Mouse (Mus musculus): ENCODE measurements around the gene Gfy. TPM values are rescaled to one million over a fixed set of nuclear protein-coding genes. Genes with fewer than 3 reads are reported as not detected.

Gene Gfy
- polyA plus RNA-seq, 1 experiment, result not detected

DNA sequence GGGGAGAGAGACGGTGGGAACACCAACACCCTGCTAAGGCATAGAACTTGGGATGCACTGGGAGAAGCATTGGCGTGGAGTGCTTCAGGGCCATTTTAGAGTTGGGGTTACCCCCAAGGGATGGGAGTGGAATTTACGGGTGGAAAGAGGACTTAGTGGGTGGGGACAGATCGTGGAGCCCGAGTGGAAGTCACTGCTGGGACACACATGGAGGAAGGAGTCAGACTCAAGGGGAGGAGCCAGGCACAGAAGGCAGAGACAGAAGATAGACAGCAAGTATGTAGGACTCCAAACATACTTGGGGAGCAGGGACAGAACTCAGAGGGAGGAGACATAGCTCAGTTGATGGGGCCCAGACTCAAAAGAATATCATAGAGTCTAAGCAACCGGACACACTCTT lies 16.8 kb downstream of the Gfy start:
- no peak for DNase-seq
- Histone ChIP-seq H3K27me3 (replicated peaks; ENCODE audit: control insufficient read depth, insufficient read depth, low read length) (no peaks in the 10 kb centered on the region), H3K36me3 (ENCODE audit: control insufficient read depth, insufficient read depth, low read length) (no peaks in the 10 kb centered on the region), H3K4me3 (ENCODE audit: insufficient read depth, low read depth, low read length) (no peak overlapping the region), H3K27ac (ENCODE audit: insufficient read depth, low read depth, low read length) (no peak overlapping the region), H3K4me1 (ENCODE audit: control insufficient read depth, insufficient read depth, low read length) (no peaks in the 10 kb centered on the region; the same call in 1 of the 2 replicates)
- TF ChIP-seq POLR2A (IDR thresholded peaks at IDR 0.05; ENCODE audit: low read depth, low read length) (no peak), CTCF (conservative IDR thresholded peaks at IDR 0.05; ENCODE audit: insufficient read depth, insufficient read length, low read depth, low read length) (no peak)
- WGBS, result 25% methylated on average over 6 of the region's 6 CpGs

DNA sequence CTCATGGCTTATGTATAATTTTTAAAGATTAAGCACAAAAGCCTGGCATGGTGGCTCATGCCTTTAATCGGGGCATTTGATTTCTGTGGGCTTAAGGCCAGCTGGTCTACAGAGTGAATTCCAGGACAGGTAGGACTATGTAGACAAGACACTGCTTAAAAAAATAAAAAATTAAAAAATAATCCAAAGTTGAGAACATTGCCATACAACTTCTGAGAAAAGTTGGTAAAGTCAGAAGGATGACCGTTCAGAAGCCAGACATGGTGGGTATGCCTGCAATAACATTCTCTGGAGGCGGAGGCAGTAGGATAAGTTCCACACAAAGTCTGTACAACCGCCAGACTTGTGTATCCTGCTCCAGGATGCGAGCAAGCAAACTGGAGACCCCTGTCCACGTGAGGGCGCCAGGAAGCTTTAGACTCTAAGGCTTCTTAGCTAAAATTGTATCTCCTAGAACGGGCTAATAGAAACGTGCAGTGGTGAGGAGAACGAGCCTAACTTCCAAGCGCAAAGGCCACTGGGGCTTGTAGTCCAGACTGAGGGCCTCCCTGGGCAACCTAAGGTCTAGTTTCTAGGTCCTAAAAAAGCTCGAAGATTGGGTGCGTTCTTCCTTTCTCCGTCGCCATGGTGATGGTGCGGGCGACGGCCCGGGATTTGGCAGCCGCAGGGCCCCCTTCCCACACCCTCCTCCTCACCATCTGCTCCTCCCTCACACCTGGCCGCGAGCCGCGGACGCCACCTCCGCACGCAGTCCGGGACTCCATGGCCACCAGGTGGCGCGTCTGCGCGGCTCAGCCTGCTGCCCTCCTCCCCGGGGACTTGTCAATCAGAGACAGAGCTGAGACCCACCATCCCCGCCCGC lies 17.5 kb downstream of the Gfy start:
- Histone ChIP-seq H3K27me3 (replicated peaks; ENCODE audit: control insufficient read depth, insufficient read depth, low read length) (no peaks in the 10 kb centered on the region), H3K36me3 (ENCODE audit: control insufficient read depth, insufficient read depth, low read length) (no peaks in the 10 kb centered on the region), H3K27ac (ENCODE audit: insufficient read depth, low read depth, low read length) (no peak overlapping the region), H3K4me3 (ENCODE audit: insufficient read depth, low read depth, low read length) (peak overlapping the region; percentile 38), H3K4me1 (ENCODE audit: control insufficient read depth, insufficient read depth, low read length) (no peaks in the 10 kb centered on the region; the same call in 1 of the 2 replicates)
- 3% methylated on average over 35 of the region's 35 CpGs for WGBS
- TF ChIP-seq CTCF (conservative IDR thresholded peaks at IDR 0.05; ENCODE audit: insufficient read depth, insufficient read length, low read depth, low read length) (peak; percentile 79), POLR2A (IDR thresholded peaks at IDR 0.05; ENCODE audit: low read depth, low read length) (no peak)
- peak; percentile 91 for DNase-seq

DNA sequence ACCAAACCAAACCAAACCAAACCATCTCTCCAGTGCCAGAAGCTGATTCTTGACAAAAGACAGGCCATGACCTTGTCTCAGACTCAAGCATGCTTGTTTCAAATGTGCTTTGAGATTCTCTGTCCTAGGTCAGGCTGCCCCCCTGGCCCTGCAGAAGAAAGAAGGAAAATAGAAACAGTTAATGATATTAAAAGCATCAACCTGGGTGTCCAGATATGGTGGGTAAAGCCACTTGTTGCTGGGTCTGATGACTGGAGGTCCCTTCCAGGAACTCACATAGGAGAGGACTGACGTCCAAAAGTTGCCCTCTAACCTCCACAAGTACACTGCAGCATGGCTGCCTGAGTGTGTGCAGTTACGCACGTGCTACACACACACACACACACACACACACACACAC lies 18.5 kb downstream of the Gfy start:
- no peaks in the 10 kb centered on the region; the same call in 1 of the 2 replicates for H3K4me1 ChIP-seq (ENCODE audit: control insufficient read depth, insufficient read depth, low read length)
- TF ChIP-seq CTCF (conservative IDR thresholded peaks at IDR 0.05; ENCODE audit: insufficient read depth, insufficient read length, low read depth, low read length) (no peak), POLR2A (IDR thresholded peaks at IDR 0.05; ENCODE audit: low read depth, low read length) (no peak)
- no peak overlapping the region for H3K27ac ChIP-seq (ENCODE audit: insufficient read depth, low read depth, low read length)
- no peaks in the 10 kb centered on the region for H3K27me3 ChIP-seq (replicated peaks; ENCODE audit: control insufficient read depth, insufficient read depth, low read length)
- WGBS, result 80% methylated on average over 3 of the region's 3 CpGs
- no peak for DNase-seq
- H3K36me3 ChIP-seq (ENCODE audit: control insufficient read depth, insufficient read depth, low read length), result no peaks in the 10 kb centered on the region
- H3K4me3 ChIP-seq (ENCODE audit: insufficient read depth, low read depth, low read length), result no peak overlapping the region

- Histone ChIP-seq H3K27ac (ENCODE audit: insufficient read depth, low read depth, low read length) (no peak overlapping the region), H3K36me3 (ENCODE audit: control insufficient read depth, insufficient read depth, low read length) (no peaks in the 10 kb centered on the region), H3K4me1 (ENCODE audit: control insufficient read depth, insufficient read depth, low read length) (no peaks in the 10 kb centered on the region; the same call in 1 of the 2 replicates), H3K4me3 (ENCODE audit: insufficient read depth, low read depth, low read length) (no peak overlapping the region), H3K27me3 (replicated peaks; ENCODE audit: control insufficient read depth, insufficient read depth, low read length) (no peaks in the 10 kb centered on the region)
- DNase-seq, result no peak
- TF ChIP-seq POLR2A (IDR thresholded peaks at IDR 0.05; ENCODE audit: low read depth, low read length) (no peak), CTCF (conservative IDR thresholded peaks at IDR 0.05; ENCODE audit: insufficient read depth, insufficient read length, low read depth, low read length) (no peak)
- WGBS, result 98% methylated on average over 6 of the region's 6 CpGs
These were observed 19.0 kb downstream of the Gfy start for GRCm38 (mm10) chr7:45160316-45160800.

DNA sequence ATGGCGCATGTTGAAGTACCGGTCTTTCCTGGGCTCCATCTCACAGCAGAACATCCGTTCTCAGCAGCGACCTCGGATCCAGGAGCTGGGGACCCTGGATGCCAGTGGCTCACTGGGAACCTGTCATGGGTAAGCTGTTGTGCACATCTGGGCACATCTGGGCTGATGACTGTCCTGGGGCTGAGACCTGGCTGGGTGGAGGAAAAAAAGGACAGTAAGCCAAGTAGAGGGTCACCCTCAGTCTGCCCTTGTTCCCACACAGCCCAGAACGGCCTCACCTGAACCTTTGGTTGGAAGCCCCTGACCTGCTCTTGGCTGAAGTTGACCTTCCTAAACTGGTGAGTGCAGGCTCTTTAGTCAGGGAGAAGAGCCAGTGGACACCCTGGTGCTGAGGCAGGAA lies 20.4 kb downstream of the Gfy start:
- DNase-seq, result no peak
- no peaks in the 10 kb centered on the region for H3K36me3 ChIP-seq (ENCODE audit: control insufficient read depth, insufficient read depth, low read length)
- H3K27me3 ChIP-seq (replicated peaks; ENCODE audit: control insufficient read depth, insufficient read depth, low read length), result no peaks in the 10 kb centered on the region
- no peaks in the 10 kb centered on the region; the same call in 1 of the 2 replicates for H3K4me1 ChIP-seq (ENCODE audit: control insufficient read depth, insufficient read depth, low read length)
- no peak for TF ChIP-seq CTCF (conservative IDR thresholded peaks at IDR 0.05; ENCODE audit: insufficient read depth, insufficient read length, low read depth, low read length)
- no peak for TF ChIP-seq POLR2A (IDR thresholded peaks at IDR 0.05; ENCODE audit: low read depth, low read length)
- 88% methylated on average over 6 of the region's 6 CpGs for WGBS
- no peak overlapping the region for H3K4me3 ChIP-seq (ENCODE audit: insufficient read depth, low read depth, low read length)
- H3K27ac ChIP-seq (ENCODE audit: insufficient read depth, low read depth, low read length), result no peak overlapping the region

GRCm38 (mm10) chr7:45157459-45157858 lies 21.9 kb downstream of the Gfy start:
- Histone ChIP-seq H3K4me3 (ENCODE audit: insufficient read depth, low read depth, low read length) (no peak overlapping the region), H3K36me3 (ENCODE audit: control insufficient read depth, insufficient read depth, low read length) (no peaks in the 10 kb centered on the region), H3K27ac (ENCODE audit: insufficient read depth, low read depth, low read length) (no peak overlapping the region), H3K4me1 (ENCODE audit: control insufficient read depth, insufficient read depth, low read length) (no peaks in the 10 kb centered on the region; the same call in 1 of the 2 replicates), H3K27me3 (replicated peaks; ENCODE audit: control insufficient read depth, insufficient read depth, low read length) (no peaks in the 10 kb centered on the region)
- TF ChIP-seq POLR2A (IDR thresholded peaks at IDR 0.05; ENCODE audit: low read depth, low read length), result no peak
- WGBS, result 87% methylated on average over 14 of the region's 14 CpGs
- no peak for DNase-seq

DNA sequence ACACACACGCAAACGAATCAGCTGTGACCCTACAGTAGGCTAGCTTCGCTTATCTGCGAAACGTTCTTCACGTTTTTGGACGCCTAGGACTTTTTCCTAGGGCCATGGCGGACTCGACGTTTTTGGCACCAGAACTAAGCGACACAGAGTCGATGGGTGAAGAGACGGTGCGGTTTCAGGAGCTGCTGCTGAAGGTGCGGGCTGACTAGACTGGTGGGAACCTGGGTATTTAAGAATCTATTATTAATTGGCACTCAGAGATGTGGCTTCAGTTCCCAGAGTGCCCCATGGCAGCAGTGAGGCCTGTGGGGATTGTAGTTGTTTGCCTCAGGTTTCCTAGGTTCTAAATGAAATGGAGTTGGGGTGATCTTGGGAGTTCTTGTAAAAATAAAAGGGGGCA lies 23.2 kb downstream of the Gfy start:
- Histone ChIP-seq H3K27me3 (replicated peaks; ENCODE audit: control insufficient read depth, insufficient read depth, low read length) (no peaks in the 10 kb centered on the region), H3K4me3 (ENCODE audit: insufficient read depth, low read depth, low read length) (no peak overlapping the region), H3K4me1 (ENCODE audit: control insufficient read depth, insufficient read depth, low read length) (no peaks in the 10 kb centered on the region), H3K27ac (ENCODE audit: insufficient read depth, low read depth, low read length) (no peak overlapping the region), H3K36me3 (ENCODE audit: control insufficient read depth, insufficient read depth, low read length) (no peaks in the 10 kb centered on the region)
- no peak for DNase-seq
- WGBS, result 94% methylated on average over 15 of the region's 15 CpGs
- TF ChIP-seq POLR2A (IDR thresholded peaks at IDR 0.05; ENCODE audit: low read depth, low read length), result no peak

Measured in kidney, adult 2 months (tissue).